Mouse (Mus musculus): Measurements from ENCODE around the gene Rpl18a.

DNA sequence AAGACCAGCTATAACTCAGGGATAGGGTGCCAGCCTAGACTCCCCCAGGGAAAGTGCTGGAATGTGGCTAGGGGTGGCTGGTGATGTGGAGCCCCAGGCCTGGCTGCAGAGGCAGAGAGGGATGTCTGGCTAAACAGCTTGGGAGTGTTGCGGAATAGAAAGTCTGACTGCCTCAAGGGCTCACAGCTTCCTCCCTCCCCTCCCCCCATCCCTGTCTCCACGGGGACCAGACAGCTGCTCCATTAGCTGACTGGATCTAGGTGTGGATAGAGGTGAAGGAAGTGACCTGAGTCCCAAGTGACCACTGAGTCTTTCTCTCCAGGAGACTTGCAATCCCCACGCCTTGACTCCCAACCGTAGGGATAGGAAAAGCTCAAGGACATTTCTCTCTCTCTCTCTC is 5.9 kb upstream of the Rpl18a start:
- no peak for TF ChIP-seq POLR2A (IDR thresholded peaks at IDR 0.05; ENCODE audit: control insufficient read depth, extremely low read depth, insufficient read depth, low read length, poor library complexity)
- no peak for TF ChIP-seq CTCF (IDR thresholded peaks at IDR 0.05; ENCODE audit: borderline replicate concordance, control insufficient read depth, extremely low read depth, insufficient read depth, low read length, poor library complexity)

Measured in thymus, adult 2 months (tissue).